Mouse (Mus musculus) bone marrow macrophage, adult 2 months (primary cell): ENCODE data around the gene Mpp6.

Experiments used
- CTCF ChIP-seq: IDR thresholded peaks from 2 replicates; pipeline ENCODE4 v1.5.1; 2012; ENCODE audit warnings: low read depth, mild to moderate bottlenecking, low read length, moderate library complexity
- POLR2A ChIP-seq: IDR thresholded peaks from 2 replicates; pipeline ENCODE4 v1.6.1; 2012; ENCODE audit warnings: mild to moderate bottlenecking, low read depth, low read length, borderline replicate concordance

DNA sequence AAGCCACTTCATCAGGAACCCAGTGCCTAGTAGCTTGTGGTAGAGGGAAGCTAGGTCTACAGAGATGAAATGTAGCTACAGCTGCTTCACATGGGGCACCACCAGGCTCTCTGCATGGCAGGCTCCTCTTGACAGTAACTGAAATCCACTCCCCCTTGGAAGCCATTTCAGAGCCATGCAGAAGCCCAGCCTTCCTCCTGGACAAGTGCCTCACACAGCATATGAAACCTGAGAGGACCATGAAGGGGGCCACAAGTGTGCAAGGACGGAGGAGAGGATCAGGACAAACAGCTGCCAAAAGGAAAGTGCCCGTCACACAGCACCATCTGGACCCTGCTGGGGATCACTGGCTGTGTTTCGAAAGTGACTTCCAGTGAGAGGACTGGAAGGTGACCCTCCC lies 108.6 kb downstream of the Mpp6 start:
- no peak for TF ChIP-seq POLR2A
- no peak for TF ChIP-seq CTCF
